Mouse (Mus musculus) intestine, embryonic 14.5 days (tissue): ENCODE results near the gene Slc1a5. TPM values are rescaled to one million over a fixed set of nuclear protein-coding genes. Genes with fewer than 3 reads are reported as not detected.

Experiments used
- ATAC-seq: fragments of 200-750 bp; cut with Nextera tagmentation; replicated peaks from 2 replicates; pipeline ENCODE4 v1.8.0; 2017; ENCODE audit warnings: low read depth, moderate number of reproducible peaks, moderate TSS enrichment, moderate library complexity; ENCODE audit not compliant: low FRiP score, low TSS enrichment
- DNase-seq: peaks from one replicate; pipeline ENCODE4 v3.0.0-alpha.2; 2018; ENCODE audit warnings: low spot score
- H3K27ac ChIP-seq: fragments of 300-500 bp; sonication (generic); 2 replicates; pipeline ENCODE4 v1.5.1; 2014; ENCODE audit warnings: low read depth, mild to moderate bottlenecking, control low read depth
- H3K27me3 ChIP-seq: fragments of 300-500 bp; sonication (generic); replicated peaks from 2 replicates; pipeline ENCODE4 v1.6.1; 2014; ENCODE audit warnings: low read length, control low read depth; ENCODE audit not compliant: control insufficient read depth, insufficient read depth
- H3K36me3 ChIP-seq: fragments of 300-500 bp; sonication (generic); 2 replicates; pipeline ENCODE4 v1.6.1; 2014; ENCODE audit warnings: low read length, control low read depth; ENCODE audit not compliant: control insufficient read depth, insufficient read depth
- H3K4me1 ChIP-seq: fragments of 300-500 bp; sonication (generic); replicated peaks from 2 replicates; pipeline ENCODE4 v1.6.1; 2014; ENCODE audit warnings: low read length, control low read depth, mixed read lengths; ENCODE audit not compliant: control insufficient read depth, insufficient read depth
- H3K4me2 ChIP-seq: fragments of 300-500 bp; sonication (generic); 2 replicates; pipeline ENCODE4 v1.6.1; 2014; ENCODE audit warnings: low read length
- H3K4me3 ChIP-seq: fragments of 300-500 bp; sonication (generic); 2 replicates; pipeline ENCODE4 v1.5.1; 2014; ENCODE audit warnings: low read depth, low read length, control low read depth, mixed read lengths
- H3K9ac ChIP-seq: fragments of 300-500 bp; sonication (generic); 2 replicates; pipeline ENCODE4 v1.6.1; 2014; ENCODE audit warnings: mild to moderate bottlenecking, low read length
- H3K9me3 ChIP-seq: fragments of 300-500 bp; sonication (generic); 2 replicates; pipeline ENCODE4 v1.6.1; 2016; ENCODE audit warnings: low read length, control low read depth; ENCODE audit not compliant: control insufficient read depth
- WGBS: fragments of 180-500 bp; shearing (Covaris S2); extraction: QIAGEN DNeasy Blood & Tissue Kit; methylation state at CpG from one replicate; pipeline ENCODE4 v1.1.7; 2014; 5-methylcytosine and 5-hydroxymethylcytosine counted together
- polyA plus RNA-seq: library from polyadenylated mRNA; unstranded; fragments of >200 nt; fragmentation: Nextera tagmentation; extraction: Ambion mirVana; gene quantifications from 2 replicates; pipeline ENCODE4 v1.2.1, GENCODE M21; 2014

The Slc1a5 gene
- polyA plus RNA-seq, 1 experiment from 2014 or later: 43.9 TPM

- DNase-seq: peak; percentile 57
- H3K4me1 ChIP-seq: peaks cover 4% of the 10 kb centered on the region
- peak overlapping the region; percentile 34 for H3K4me3 ChIP-seq
- 55% methylated on average over 28 of the region's 28 CpGs for WGBS
- no peak for ATAC-seq
- no peaks in the 10 kb centered on the region; the same call in none of the 2 replicates for H3K27me3 ChIP-seq
- no peak overlapping the region for H3K27ac ChIP-seq
- no peaks in the 10 kb centered on the region for H3K9me3 ChIP-seq
- H3K36me3 ChIP-seq: peaks cover 37% of the 10 kb centered on the region
- peak overlapping the region; percentile 56 for H3K4me2 ChIP-seq
- no peak overlapping the region for H3K9ac ChIP-seq
These were observed 29.3 kb downstream of the Slc1a5 start for GRCm38 (mm10) chr7:16810399-16810919.

GRCm38 (mm10) chr7:16810920-16811648 is 29.9 kb downstream of the Slc1a5 start:
- WGBS: 9% methylated on average over 83 of the region's 90 CpGs
- H3K36me3 ChIP-seq: peaks cover 37% of the 10 kb centered on the region
- ATAC-seq: peak; percentile 45; the same call in 1 of the 2 replicates

GRCm38 (mm10) chr7:16811649-16812070 is 30.5 kb downstream of the Slc1a5 start:
- peak overlapping the region; percentile 56 for H3K4me2 ChIP-seq
- H3K9me3 ChIP-seq: no peaks in the 10 kb centered on the region
- ATAC-seq: no peak
- no peak for DNase-seq
- peaks cover 32% of the 10 kb centered on the region for H3K36me3 ChIP-seq
- H3K4me3 ChIP-seq: peak overlapping the region; percentile 34
- no peak overlapping the region for H3K27ac ChIP-seq
- peak overlapping the region; percentile 29 for H3K9ac ChIP-seq
- WGBS: 31% methylated on average over 17 of the region's 17 CpGs
- peaks cover 7% of the 10 kb centered on the region for H3K4me1 ChIP-seq
- H3K27me3 ChIP-seq: no peaks in the 10 kb centered on the region; the same call in none of the 2 replicates

More at GRCm38 (mm10) chr7:16810920-16811648, 29.9 kb downstream of the Slc1a5 start:
- peak; percentile 73 for DNase-seq
- no peaks in the 10 kb centered on the region; the same call in none of the 2 replicates for H3K27me3 ChIP-seq
- no peak overlapping the region for H3K27ac ChIP-seq
- peak overlapping the region; percentile 56 for H3K4me2 ChIP-seq
- peak overlapping the region; percentile 29 for H3K9ac ChIP-seq
- H3K4me3 ChIP-seq: peak overlapping the region; percentile 34
- H3K4me1 ChIP-seq: peaks cover 7% of the 10 kb centered on the region
- H3K9me3 ChIP-seq: no peaks in the 10 kb centered on the region

- no peaks in the 10 kb centered on the region; the same call in none of the 2 replicates for H3K27me3 ChIP-seq
- H3K9ac ChIP-seq: no peak overlapping the region
- H3K4me3 ChIP-seq: no peak overlapping the region
- peaks cover 10% of the 10 kb centered on the region for H3K4me1 ChIP-seq
- DNase-seq (no peak), ATAC-seq (no peak)
- no peak overlapping the region for H3K4me2 ChIP-seq
- H3K27ac ChIP-seq: no peak overlapping the region
- peaks cover 29% of the 10 kb centered on the region for H3K36me3 ChIP-seq
- 82% methylated on average over 2 of the region's 2 CpGs for WGBS
- no peaks in the 10 kb centered on the region for H3K9me3 ChIP-seq
These were observed 31.4 kb downstream of the Slc1a5 start for GRCm38 (mm10) chr7:16812505-16812904.

GRCm38 (mm10) chr7:16815351-16815941 is 34.3 kb downstream of the Slc1a5 start, which contains the start of gene Strn4:
TSS of gene Strn4 (plus strand) at chr7:16815889.
- H3K4me1 ChIP-seq: peaks cover 29% of the 10 kb centered on the region
- ATAC-seq (peak; percentile 11; the same call in 1 of the 2 replicates), DNase-seq (peak; percentile 67)
- peaks cover 24% of the 10 kb centered on the region for H3K36me3 ChIP-seq
- H3K9ac ChIP-seq: peak within 1 kb of the TSS; percentile 100
- WGBS: 0% methylated on average over 1 of the region's 1 CpGs
- peak within 1 kb of the TSS; percentile 97 for H3K27ac ChIP-seq
- H3K4me2 ChIP-seq: peak within 1 kb of the TSS; percentile 68
- H3K27me3 ChIP-seq: no peaks in the 10 kb centered on the region; the same call in none of the 2 replicates
- H3K4me3 ChIP-seq: peak within 1 kb of the TSS; percentile 92
- H3K9me3 ChIP-seq: no peaks in the 10 kb centered on the region

- DNase-seq (peak; percentile 84), ATAC-seq (peak; percentile 75)
- H3K9ac ChIP-seq: peak overlapping the region; percentile 100
- under 1% methylated on average over 48 of the region's 55 CpGs for WGBS
- H3K36me3 ChIP-seq: peaks cover 24% of the 10 kb centered on the region
- peak overlapping the region; percentile 92 for H3K4me3 ChIP-seq
- peaks cover 31% of the 10 kb centered on the region for H3K4me1 ChIP-seq
- no peaks in the 10 kb centered on the region for H3K9me3 ChIP-seq
- H3K27ac ChIP-seq: peak overlapping the region; percentile 97
- no peaks in the 10 kb centered on the region; the same call in 1 of the 2 replicates for H3K27me3 ChIP-seq
- peak overlapping the region; percentile 68 for H3K4me2 ChIP-seq
These were observed 34.9 kb downstream of the Slc1a5 start for GRCm38 (mm10) chr7:16816078-16816474.

- no peaks in the 10 kb centered on the region for H3K9me3 ChIP-seq
- H3K36me3 ChIP-seq: peaks cover 24% of the 10 kb centered on the region
- H3K4me3 ChIP-seq: peak within 1 kb of the TSS; percentile 92
- WGBS: 1% methylated on average over 53 of the region's 64 CpGs
- H3K27me3 ChIP-seq: no peaks in the 10 kb centered on the region; the same call in 1 of the 2 replicates
- peak within 1 kb of the TSS; percentile 68 for H3K4me2 ChIP-seq
- H3K9ac ChIP-seq: peak within 1 kb of the TSS; percentile 100
- H3K27ac ChIP-seq: peak within 1 kb of the TSS; percentile 97
- ATAC-seq: peak; percentile 81
- peak; percentile 83 for DNase-seq
- peaks cover 34% of the 10 kb centered on the region for H3K4me1 ChIP-seq
These were observed 35.5 kb downstream of the Slc1a5 start, which contains the start of gene Fkrp for GRCm38 (mm10) chr7:16816475-16817122. TSS of gene Fkrp (minus strand) at chr7:16816732.

- peak overlapping the region; percentile 68 for H3K4me2 ChIP-seq
- H3K9ac ChIP-seq: peak overlapping the region; percentile 100; the same call in 1 of the 2 replicates
- H3K27me3 ChIP-seq: no peaks in the 10 kb centered on the region
- H3K27ac ChIP-seq: no peak overlapping the region
- no peak for DNase-seq
- peak overlapping the region; percentile 92 for H3K4me3 ChIP-seq
- no peaks in the 10 kb centered on the region for H3K9me3 ChIP-seq
- 62% methylated on average over 3 of the region's 3 CpGs for WGBS
- ATAC-seq: no peak
- H3K36me3 ChIP-seq: peaks cover 28% of the 10 kb centered on the region
- peaks cover 34% of the 10 kb centered on the region for H3K4me1 ChIP-seq
These were observed 36.6 kb downstream of the Slc1a5 start for GRCm38 (mm10) chr7:16817693-16818092.
